Mouse (Mus musculus): ENCODE data around the gene Mrps11.
A peak's percentile ranks its signal among the peaks of the same experiment; 100 is the strongest.

The Mrps11 gene

GRCm38 (mm10) chr7:78782639-78783581 is at the start of gene Mrps11, which contains the start of gene Mrpl46:
TSS of gene Mrps11 (plus strand) at chr7:78783119.
TSS of gene Mrpl46 (minus strand) at chr7:78783531.
- DNase-seq (ENCODE audit: low read depth, low spot score) = peak; percentile 55

GRCm38 (mm10) chr7:78737196-78737595 is 45.7 kb upstream of the Mrps11 start:
- no peak for DNase-seq (ENCODE audit: low read depth, low spot score)

DNA sequence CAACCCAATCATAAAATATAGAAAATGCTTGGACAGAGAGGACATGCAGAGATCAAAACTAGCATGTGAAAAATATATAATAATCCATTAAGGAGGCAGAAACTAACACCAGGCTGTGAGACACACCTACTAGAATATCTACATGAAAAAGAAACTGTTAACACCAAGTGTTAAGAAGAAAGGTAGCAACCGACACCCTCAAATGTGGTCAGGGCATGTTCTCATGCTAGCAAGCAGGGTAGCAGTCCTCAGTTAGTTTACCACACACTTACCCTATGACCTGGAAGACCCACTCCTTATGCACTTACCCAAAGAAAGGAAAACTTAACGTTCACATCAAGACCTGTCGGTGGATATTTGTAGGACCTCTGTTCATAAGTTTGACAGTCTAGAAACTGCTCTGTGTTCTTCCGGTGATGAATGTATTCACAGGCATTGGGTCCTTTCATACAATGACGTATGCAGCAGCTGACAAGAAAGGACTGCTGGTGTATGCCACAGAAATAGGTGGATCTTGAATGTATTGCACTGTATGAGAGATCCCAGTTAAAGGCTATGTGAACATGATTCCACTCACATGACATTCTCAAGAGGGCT is 45.2 kb upstream of the Mrps11 start, which contains the start of gene Ntrk3:
Ntrk3 (minus strand) TSS at position 399 of the 597 bp plus-strand sequence.
- no peak for DNase-seq (ENCODE audit: low read depth, low spot score)

- no peak for DNase-seq (ENCODE audit: low read depth, low spot score)
Observed at GRCm38 (mm10) chr7:78739351-78740000, 43.4 kb upstream of the Mrps11 start.

DNA sequence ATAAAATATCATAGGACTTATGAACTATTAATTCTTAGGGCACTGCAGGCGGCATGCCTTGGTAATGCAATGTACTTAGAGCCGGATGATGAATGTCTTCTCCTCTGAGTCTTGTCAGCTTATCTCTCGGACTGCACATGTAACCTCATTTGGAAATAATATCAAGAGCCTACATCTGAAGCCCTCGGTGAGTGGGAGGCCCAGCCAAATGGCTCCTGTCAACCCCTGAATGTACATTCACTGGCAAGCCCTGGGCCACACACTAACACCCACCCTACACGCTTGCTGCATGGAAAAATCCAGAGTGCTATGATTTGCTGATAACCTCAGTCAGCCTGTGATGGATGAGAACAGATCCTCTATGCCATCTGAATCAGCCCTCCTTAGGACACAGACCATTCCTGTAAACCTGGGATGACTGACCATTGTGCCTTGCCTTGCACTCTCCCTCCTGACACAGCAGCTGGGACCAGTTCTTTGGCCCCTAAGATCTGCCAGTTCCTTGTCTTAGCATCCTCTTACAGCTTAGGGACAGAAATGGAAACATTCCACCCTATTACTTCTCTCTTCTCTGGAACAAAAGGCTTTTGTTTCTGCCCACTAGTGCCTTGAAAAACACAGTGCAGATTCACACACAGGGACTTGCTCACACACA is 39.1 kb upstream of the Mrps11 start:
- no peak for DNase-seq (ENCODE audit: low read depth, low spot score)

GRCm38 (mm10) chr7:78752961-78753360 is 30.0 kb upstream of the Mrps11 start:
- DNase-seq (ENCODE audit: low read depth, low spot score) = no peak

- no peak for DNase-seq (ENCODE audit: low read depth, low spot score)
Observed at GRCm38 (mm10) chr7:78753752-78754457, 29.0 kb upstream of the Mrps11 start.

DNA sequence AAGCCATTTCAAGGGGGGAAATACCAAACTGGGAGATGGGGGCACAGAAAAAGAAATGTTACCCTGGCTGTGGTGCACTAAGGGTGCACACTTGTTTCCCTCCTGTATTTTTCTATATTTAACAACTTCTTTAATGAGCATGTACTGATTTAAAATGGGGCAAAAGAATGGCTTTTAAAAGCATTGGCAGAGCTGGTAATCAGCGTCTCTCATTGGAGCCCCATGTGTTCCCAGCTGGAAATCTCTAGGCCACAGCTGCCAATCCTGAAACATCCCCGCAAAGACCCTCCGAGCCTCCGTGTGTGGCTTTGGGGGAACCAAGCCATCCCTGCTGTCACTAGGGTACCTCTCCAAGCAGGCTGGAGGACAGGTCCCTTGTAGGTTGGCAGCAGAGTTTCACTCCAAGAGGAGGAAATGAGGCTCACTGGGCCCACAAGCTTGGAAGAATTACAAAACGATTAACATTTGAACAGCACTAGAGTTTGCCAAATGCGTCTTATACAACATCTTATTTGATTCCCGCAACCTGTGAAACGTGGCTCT is 28.4 kb upstream of the Mrps11 start:
- no peak for DNase-seq (ENCODE audit: low read depth, low spot score)

DNA sequence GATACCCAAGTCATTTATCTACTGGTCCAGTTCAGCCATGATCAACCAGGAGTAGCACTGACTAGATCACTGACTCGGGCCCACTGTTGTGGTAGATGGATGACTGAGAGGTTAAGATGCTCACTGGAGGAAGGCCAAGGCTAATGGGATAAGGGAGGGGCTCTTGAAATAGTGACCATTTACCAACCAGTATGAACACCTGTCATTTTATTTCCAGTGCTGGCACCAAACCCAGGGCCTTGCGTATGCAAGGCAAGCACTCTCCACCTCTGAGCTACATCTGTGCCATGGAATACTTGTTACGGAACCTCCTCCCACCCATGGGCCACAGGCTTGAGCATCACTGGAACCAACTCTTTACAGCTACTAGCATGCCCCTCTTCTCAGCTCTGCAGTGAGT is 19.1 kb upstream of the Mrps11 start:
- DNase-seq (ENCODE audit: low read depth, low spot score) = no peak

DNA sequence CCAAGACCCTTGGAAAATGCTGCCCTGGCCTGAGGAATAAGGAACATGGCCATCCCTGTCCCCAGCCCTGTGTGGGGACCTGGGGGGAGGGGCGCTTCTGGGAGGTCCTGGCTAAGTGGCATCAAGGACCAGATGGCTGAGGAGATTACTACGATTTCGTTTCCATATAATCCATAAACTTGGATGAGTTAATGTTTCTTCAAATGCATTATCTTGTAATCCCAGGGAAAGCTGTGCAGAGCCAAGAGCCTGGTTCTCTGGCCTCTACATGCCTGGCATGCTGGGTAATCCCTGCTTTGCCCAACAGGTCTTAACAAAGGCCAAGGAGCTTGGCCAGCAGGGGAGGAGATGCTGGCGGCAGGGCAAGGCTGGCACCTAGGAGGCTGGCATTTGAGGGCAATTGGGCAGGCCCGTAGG is 17.7 kb upstream of the Mrps11 start:
- no peak for DNase-seq (ENCODE audit: low read depth, low spot score)

DNA sequence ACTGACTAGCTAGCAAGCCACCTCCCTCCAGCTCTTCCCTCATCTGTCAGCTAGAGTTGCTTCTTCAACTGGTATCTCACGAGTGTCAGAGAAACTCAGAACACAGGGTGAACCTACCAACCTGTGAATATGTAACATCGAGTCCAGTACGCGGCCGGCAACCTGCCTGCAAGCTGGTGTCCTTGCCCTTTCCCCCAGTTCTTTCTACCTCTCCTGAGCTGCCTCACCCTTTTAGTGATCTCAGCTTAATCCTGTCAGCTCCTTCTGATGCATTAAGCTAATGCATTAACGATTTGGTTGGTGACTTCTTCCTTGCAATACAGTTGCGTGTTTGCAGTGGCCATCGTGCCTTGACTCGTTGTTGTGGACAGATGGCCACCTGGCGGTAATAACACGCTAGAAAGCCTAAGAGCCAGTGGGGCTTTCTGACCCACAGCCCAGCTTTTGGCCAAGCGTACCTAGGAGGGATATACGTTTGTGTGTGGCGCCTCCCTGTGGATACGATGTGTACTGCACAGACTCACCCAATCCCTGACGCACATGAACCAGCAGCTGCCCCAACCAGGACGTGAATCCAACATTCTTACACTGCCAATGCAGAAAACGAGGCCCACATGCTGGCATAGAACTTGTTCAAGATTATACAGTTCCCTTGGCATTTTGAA is 16.8 kb upstream of the Mrps11 start:
- DNase-seq (ENCODE audit: low read depth, low spot score) = peak; percentile 46

GRCm38 (mm10) chr7:78767929-78768531 is 14.9 kb upstream of the Mrps11 start:
- DNase-seq (ENCODE audit: low read depth, low spot score) = no peak

- no peak for DNase-seq (ENCODE audit: low read depth, low spot score)
Observed at GRCm38 (mm10) chr7:78769075-78769652, 13.8 kb upstream of the Mrps11 start.

GRCm38 (mm10) chr7:78770936-78771335 is 12.0 kb upstream of the Mrps11 start:
- DNase-seq (ENCODE audit: low read depth, low spot score) = no peak

DNA sequence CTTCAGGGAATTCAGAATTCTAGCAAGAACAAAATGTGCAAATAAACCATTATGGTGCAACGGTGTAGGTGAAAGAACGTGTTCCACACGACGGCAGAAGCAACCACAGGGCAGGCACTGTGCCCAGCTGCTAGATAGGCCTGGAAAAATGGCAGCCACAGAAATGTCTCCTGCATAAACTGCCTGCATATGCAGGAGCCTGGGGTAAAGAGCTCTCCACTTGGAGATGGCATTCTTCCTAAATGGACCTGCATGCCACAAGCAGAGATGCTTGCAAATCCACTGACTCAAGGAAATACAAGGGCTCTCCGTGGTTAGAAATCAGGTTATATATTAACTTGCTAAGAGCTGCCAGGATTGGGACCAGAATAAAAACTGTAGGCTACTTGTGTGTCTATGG is 4.2 kb upstream of the Mrps11 start:
- DNase-seq (ENCODE audit: low read depth, low spot score) = no peak

- no peak for DNase-seq (ENCODE audit: low read depth, low spot score)
Observed at GRCm38 (mm10) chr7:78785906-78786305, 3.0 kb downstream of the Mrps11 start.

DNA sequence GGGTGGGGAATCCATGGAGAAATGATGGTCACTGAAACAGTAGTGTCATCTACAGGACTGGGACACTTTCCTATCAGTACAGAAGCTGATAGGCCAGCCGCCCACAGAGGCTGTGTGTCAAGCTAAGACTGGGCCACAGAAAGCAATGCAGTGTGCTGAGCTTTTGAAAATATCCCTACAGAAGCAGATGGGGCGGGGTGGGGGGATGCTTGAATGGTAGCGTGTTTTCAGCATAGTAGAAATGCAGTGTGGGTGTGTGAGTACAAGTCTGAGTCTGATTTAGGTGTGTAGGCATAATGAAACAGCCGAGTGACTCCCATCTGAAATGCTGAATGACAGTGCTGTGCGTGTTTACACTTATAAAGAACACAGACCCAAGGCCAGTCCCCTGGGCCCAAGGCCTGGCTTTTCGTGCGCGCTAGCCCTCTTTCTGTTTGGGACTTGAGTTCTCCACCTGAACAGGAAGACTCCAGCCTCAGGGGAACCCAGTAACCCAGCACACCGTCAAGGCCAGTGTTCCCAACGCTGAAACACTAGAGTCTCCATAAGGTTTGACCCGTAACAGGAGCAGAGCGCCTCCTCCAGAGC is 5.0 kb downstream of the Mrps11 start:
- DNase-seq (ENCODE audit: low read depth, low spot score) = no peak

DNA sequence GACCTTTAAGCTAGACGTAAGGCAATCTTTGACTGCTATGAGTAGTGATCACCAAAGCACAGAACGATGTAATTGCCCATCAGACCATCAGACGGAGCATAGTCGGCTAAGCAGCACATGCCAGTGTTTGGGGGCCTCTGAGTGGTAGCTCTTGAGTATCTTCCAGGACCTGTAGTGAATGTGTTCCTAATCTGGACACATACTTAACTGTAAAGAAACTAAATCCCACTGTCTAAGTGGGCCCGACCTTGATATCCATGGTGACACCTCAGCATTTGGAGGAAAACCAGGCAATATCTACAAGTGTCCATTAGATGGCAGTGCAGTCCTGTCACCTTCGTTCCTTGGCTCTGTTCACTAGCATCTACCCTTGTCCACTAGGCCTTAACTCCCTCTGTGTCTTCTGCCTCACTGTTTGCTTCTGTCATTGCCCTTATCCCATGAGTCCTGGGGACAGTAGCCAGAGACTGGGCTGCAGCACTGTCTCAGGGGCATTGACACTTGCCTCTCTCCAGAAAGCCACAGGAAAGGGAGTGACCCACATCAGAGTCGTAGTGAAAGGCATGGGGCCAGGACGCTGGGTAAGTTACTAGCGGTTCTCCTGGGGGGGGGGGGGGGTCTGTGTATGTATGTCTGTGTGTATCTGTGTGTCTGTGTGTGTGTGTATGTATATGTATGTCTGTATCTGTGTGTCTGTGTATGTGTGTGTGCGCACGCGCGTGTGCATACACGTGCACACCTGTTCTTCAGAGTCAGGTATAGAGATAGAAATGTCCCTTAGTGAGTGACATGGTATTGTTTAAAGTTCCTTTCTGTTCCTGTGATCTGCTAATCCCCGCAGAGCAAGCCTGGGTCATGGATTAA is 8.7 kb downstream of the Mrps11 start:
- DNase-seq (ENCODE audit: low read depth, low spot score) = peak; percentile 31

Data from WW6 (cell line).